Mouse (Mus musculus): ENCODE results near the gene 1700016C15Rik. TPM values are rescaled to one million over a fixed set of nuclear protein-coding genes. Genes with fewer than 3 reads are reported as not detected.

1700016C15Rik gene
- polyA plus RNA-seq, 1 experiment: not detected

GRCm38 (mm10) chr1:177702481-177703146 lies 27.0 kb upstream of the 1700016C15Rik start:
- 1% methylated on average over 15 of the region's 15 CpGs for WGBS
- peak overlapping the region; percentile 48 for H3K4me3 ChIP-seq (replicated peaks; ENCODE audit: extremely low read depth, low read depth, low read length)
- no peaks in the 10 kb centered on the region for H3K4me1 ChIP-seq (ENCODE audit: control insufficient read depth, insufficient read depth, low read length)
- DNase-seq: peak; percentile 69
- TF ChIP-seq POLR2A (IDR thresholded peaks at IDR 0.05; ENCODE audit: borderline replicate concordance, extremely low read depth, low read depth, low read length) (no peak), CTCF (IDR thresholded peaks at IDR 0.05; ENCODE audit: insufficient read depth, low read length) (peak; percentile 70)

DNA sequence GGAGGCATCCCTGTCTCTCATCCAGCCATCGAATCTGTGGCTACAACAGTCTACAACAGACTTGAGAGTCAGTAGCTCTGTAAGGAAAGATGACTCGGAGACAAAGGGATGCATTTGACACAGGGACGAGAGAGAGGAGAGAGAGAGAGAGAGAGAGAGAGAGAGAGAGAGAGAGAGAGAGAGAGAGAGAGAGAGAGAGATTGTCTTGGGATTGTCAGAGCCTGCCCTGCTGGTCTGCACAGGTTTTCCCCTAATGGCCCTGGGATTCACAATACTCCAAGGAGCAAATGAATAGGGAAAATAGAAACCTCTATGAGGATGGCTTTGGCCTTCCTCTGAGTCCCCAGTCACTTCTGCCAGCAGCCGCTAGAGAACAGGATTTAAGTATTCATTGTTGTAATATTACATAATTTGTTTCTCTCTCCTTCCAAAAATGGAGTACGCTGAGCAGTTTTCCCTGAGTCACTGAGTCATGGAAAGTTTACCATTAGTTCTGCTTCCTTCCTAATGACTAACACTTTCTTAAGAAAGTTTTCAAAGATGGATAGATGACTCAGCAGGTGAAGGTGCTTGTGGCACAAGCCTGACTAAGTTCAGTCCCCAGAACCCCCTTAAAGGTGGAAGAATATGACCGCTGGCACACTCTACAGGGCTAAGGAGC lies 26.3 kb upstream of the 1700016C15Rik start:
- TF ChIP-seq CTCF (IDR thresholded peaks at IDR 0.05; ENCODE audit: insufficient read depth, low read length) (no peak), POLR2A (IDR thresholded peaks at IDR 0.05; ENCODE audit: borderline replicate concordance, extremely low read depth, low read depth, low read length) (no peak)
- H3K4me1 ChIP-seq (ENCODE audit: control insufficient read depth, insufficient read depth, low read length): peaks cover under 1% of the 10 kb centered on the region
- H3K4me3 ChIP-seq (replicated peaks; ENCODE audit: extremely low read depth, low read depth, low read length): no peak overlapping the region
- no peak for DNase-seq
- 45% methylated on average over 6 of the region's 6 CpGs for WGBS

- no peak for TF ChIP-seq POLR2A (IDR thresholded peaks at IDR 0.05; ENCODE audit: borderline replicate concordance, extremely low read depth, low read depth, low read length)
- TF ChIP-seq CTCF (IDR thresholded peaks at IDR 0.05; ENCODE audit: insufficient read depth, low read length): no peak
- no peak for DNase-seq
- H3K4me3 ChIP-seq (replicated peaks; ENCODE audit: extremely low read depth, low read depth, low read length): no peak overlapping the region
- WGBS: 44% methylated on average over 2 of the region's 2 CpGs
- peaks cover 4% of the 10 kb centered on the region for H3K4me1 ChIP-seq (ENCODE audit: control insufficient read depth, insufficient read depth, low read length)
These were observed 24.4 kb upstream of the 1700016C15Rik start for GRCm38 (mm10) chr1:177705204-177705603.

GRCm38 (mm10) chr1:177707571-177707970 lies 22.0 kb upstream of the 1700016C15Rik start:
- Histone ChIP-seq H3K4me1 (ENCODE audit: control insufficient read depth, insufficient read depth, low read length) (peaks cover 8% of the 10 kb centered on the region), H3K4me3 (replicated peaks; ENCODE audit: extremely low read depth, low read depth, low read length) (no peak overlapping the region)
- TF ChIP-seq POLR2A (IDR thresholded peaks at IDR 0.05; ENCODE audit: borderline replicate concordance, extremely low read depth, low read depth, low read length) (no peak), CTCF (IDR thresholded peaks at IDR 0.05; ENCODE audit: insufficient read depth, low read length) (no peak)
- no peak for DNase-seq
- WGBS: 66% methylated on average over 1 of the region's 1 CpGs

- TF ChIP-seq POLR2A (IDR thresholded peaks at IDR 0.05; ENCODE audit: borderline replicate concordance, extremely low read depth, low read depth, low read length) (no peak), CTCF (IDR thresholded peaks at IDR 0.05; ENCODE audit: insufficient read depth, low read length) (no peak)
- DNase-seq: peak; percentile 41
- no peak overlapping the region for H3K4me3 ChIP-seq (replicated peaks; ENCODE audit: extremely low read depth, low read depth, low read length)
- peaks cover 8% of the 10 kb centered on the region for H3K4me1 ChIP-seq (ENCODE audit: control insufficient read depth, insufficient read depth, low read length)
- WGBS: 31% methylated on average over 4 of the region's 4 CpGs
These were observed 21.0 kb upstream of the 1700016C15Rik start for GRCm38 (mm10) chr1:177708583-177709055.

DNA sequence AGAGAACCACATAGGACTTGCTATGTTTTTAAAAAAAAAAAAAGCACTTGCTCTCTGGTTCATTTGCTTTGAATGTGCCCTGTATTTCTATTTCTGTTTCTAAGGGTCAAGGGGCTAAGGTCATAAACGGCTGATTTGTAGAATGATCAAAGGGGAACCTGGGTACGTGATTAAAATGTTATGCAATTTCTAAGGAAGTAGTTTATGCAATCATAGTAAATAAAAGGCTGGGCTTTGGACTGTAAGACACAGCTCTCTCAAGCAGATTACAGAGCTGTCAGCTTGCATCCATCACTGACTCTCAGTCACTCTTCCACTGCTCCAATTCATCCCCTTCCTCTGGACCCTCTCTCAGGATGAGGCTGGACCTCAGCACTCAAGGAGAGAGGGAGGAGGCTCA lies 18.6 kb upstream of the 1700016C15Rik start:
- H3K4me3 ChIP-seq (replicated peaks; ENCODE audit: extremely low read depth, low read depth, low read length): no peak overlapping the region
- TF ChIP-seq CTCF (IDR thresholded peaks at IDR 0.05; ENCODE audit: insufficient read depth, low read length) (no peak), POLR2A (IDR thresholded peaks at IDR 0.05; ENCODE audit: borderline replicate concordance, extremely low read depth, low read depth, low read length) (no peak)
- peak; percentile 32 for DNase-seq
- peaks cover 8% of the 10 kb centered on the region for H3K4me1 ChIP-seq (ENCODE audit: control insufficient read depth, insufficient read depth, low read length)
- WGBS: 31% methylated on average over 2 of the region's 2 CpGs

DNA sequence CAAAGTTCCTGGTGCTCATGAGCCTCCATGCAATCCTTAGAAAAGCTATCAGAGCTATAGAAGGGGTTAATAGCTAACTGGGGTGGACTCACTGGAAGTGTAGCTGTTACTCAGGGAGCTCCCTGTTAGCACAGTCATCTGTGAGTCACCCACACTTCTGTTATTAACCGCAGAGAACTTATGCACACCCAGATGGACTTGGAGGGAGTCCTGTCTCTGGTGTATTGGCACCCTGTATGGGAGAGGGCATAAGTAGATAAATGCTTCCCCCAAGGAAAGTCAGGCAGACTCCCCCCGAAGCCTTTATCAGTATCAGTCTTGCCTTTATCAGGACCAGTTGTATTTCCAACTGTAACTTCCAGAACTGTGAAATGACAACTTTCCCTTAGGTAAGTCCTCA lies 18.2 kb upstream of the 1700016C15Rik start:
- Histone ChIP-seq H3K4me1 (ENCODE audit: control insufficient read depth, insufficient read depth, low read length) (peaks cover 8% of the 10 kb centered on the region), H3K4me3 (replicated peaks; ENCODE audit: extremely low read depth, low read depth, low read length) (no peak overlapping the region)
- TF ChIP-seq CTCF (IDR thresholded peaks at IDR 0.05; ENCODE audit: insufficient read depth, low read length) (no peak), POLR2A (IDR thresholded peaks at IDR 0.05; ENCODE audit: borderline replicate concordance, extremely low read depth, low read depth, low read length) (no peak)
- DNase-seq: no peak
- 55% methylated on average over 2 of the region's 2 CpGs for WGBS

- 50% methylated on average over 3 of the region's 3 CpGs for WGBS
- H3K4me1 ChIP-seq (ENCODE audit: control insufficient read depth, insufficient read depth, low read length): peaks cover 4% of the 10 kb centered on the region
- H3K4me3 ChIP-seq (replicated peaks; ENCODE audit: extremely low read depth, low read depth, low read length): no peak overlapping the region
- DNase-seq: no peak
- no peak for TF ChIP-seq CTCF (IDR thresholded peaks at IDR 0.05; ENCODE audit: insufficient read depth, low read length)
- TF ChIP-seq POLR2A (IDR thresholded peaks at IDR 0.05; ENCODE audit: borderline replicate concordance, extremely low read depth, low read depth, low read length): no peak
These were observed 15.8 kb upstream of the 1700016C15Rik start for GRCm38 (mm10) chr1:177713635-177714396.

GRCm38 (mm10) chr1:177714397-177715012 lies 15.1 kb upstream of the 1700016C15Rik start:
- no peak for TF ChIP-seq CTCF (IDR thresholded peaks at IDR 0.05; ENCODE audit: insufficient read depth, low read length)
- TF ChIP-seq POLR2A (IDR thresholded peaks at IDR 0.05; ENCODE audit: borderline replicate concordance, extremely low read depth, low read depth, low read length): no peak
- DNase-seq: no peak
- Histone ChIP-seq H3K4me1 (ENCODE audit: control insufficient read depth, insufficient read depth, low read length) (peaks cover 4% of the 10 kb centered on the region), H3K4me3 (replicated peaks; ENCODE audit: extremely low read depth, low read depth, low read length) (no peak overlapping the region)
- 69% methylated on average over 5 of the region's 5 CpGs for WGBS
